Mouse (Mus musculus) liver, embryonic 16.5 days (tissue): ENCODE data around the gene Wnt4. TPM values are rescaled to one million over a fixed set of nuclear protein-coding genes. Genes with fewer than 3 reads are reported as not detected.

Source experiments
- ATAC-seq: fragments of 200-750 bp; cut with Nextera tagmentation; 2 replicates; pipeline ENCODE4 v1.8.0; 2017; ENCODE audit warnings: low read depth, mild to moderate bottlenecking, moderate number of reproducible peaks, moderate library complexity
- H3K27ac ChIP-seq: fragments of 300-500 bp; sonication (generic); 2 replicates; pipeline ENCODE4 v1.5.1; 2014; ENCODE audit warnings: mild to moderate bottlenecking, low read length
- H3K27me3 ChIP-seq: fragments of 300-500 bp; sonication (generic); 2 replicates; pipeline ENCODE4 v1.6.1; 2014; ENCODE audit warnings: low read depth, low read length, mixed read lengths; ENCODE audit not compliant: control insufficient read depth, insufficient read depth
- H3K36me3 ChIP-seq: fragments of 300-500 bp; sonication (generic); 2 replicates; pipeline ENCODE4 v1.6.1; 2014; ENCODE audit warnings: mild to moderate bottlenecking; ENCODE audit not compliant: control insufficient read depth, insufficient read depth
- H3K4me1 ChIP-seq: fragments of 300-500 bp; sonication (generic); 2 replicates; pipeline ENCODE4 v1.6.1; 2014; ENCODE audit warnings: low read depth, low read length, mixed read lengths; ENCODE audit not compliant: control insufficient read depth
- H3K4me2 ChIP-seq: fragments of 300-500 bp; sonication (generic); 2 replicates; pipeline ENCODE4 v1.6.1; 2014; ENCODE audit warnings: low read depth, low read length, mixed read lengths
- H3K4me3 ChIP-seq: fragments of 300-500 bp; sonication (generic); 2 replicates; pipeline ENCODE4 v1.5.1; 2014; ENCODE audit warnings: low read depth, mild to moderate bottlenecking, low read length
- H3K9ac ChIP-seq: fragments of 300-500 bp; sonication (generic); 2 replicates; pipeline ENCODE4 v1.6.1; 2014; ENCODE audit warnings: low read depth, low read length
- H3K9me3 ChIP-seq: fragments of 300-500 bp; sonication (generic); replicated peaks from 2 replicates; pipeline ENCODE4 v1.6.1; 2016; ENCODE audit warnings: low read length; ENCODE audit not compliant: control insufficient read depth
- WGBS: fragments of 180-500 bp; shearing (Covaris S2); extraction: QIAGEN DNeasy Blood & Tissue Kit; methylation state at CpG from one replicate; pipeline ENCODE4 v1.1.7; 2014; ENCODE audit not compliant: insufficient replicate concordance; 5-methylcytosine and 5-hydroxymethylcytosine counted together
- polyA plus RNA-seq: library from polyadenylated mRNA; unstranded; fragments of >200 nt; fragmentation: Nextera tagmentation; extraction: Ambion mirVana; gene quantifications from 2 replicates; pipeline ENCODE4 v1.2.1, GENCODE M21; 2015

The Wnt4 gene
- polyA plus RNA-seq, 1 experiment from 2014 or later = 0.19 TPM

- H3K4me1 ChIP-seq = peaks cover 20% of the 10 kb centered on the region
- 82% methylated on average over 5 of the region's 5 CpGs for WGBS
- ATAC-seq = no peak
Observed at GRCm38 (mm10) chr4:137336468-137336867, 59.2 kb downstream of the Wnt4 start.

DNA sequence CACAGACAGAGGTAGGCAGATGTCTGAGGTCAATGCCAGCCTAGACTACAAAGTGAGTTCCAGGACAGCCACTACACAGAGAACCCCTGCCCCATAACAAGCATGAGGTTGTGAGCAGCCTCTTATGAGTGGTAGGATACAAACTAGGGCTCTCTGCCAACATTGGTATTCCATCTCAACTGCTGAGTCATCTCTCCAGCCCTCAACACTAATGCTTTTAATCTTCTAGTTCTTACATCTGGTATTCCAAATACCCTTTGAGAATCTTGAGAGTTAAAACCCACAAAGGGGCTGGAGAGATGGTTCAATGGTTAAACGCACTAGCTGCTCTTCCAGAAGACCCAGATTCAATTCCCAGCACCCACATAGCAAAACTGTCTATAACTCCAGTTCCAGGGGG, 62.1 kb downstream of the Wnt4 start:
- ATAC-seq = no peak
- H3K9me3 ChIP-seq = no peaks in the 10 kb centered on the region
- H3K4me1 ChIP-seq = peaks cover 24% of the 10 kb centered on the region
- H3K27me3 ChIP-seq = no peaks in the 10 kb centered on the region
- H3K4me3 ChIP-seq = no peak overlapping the region
- no peak overlapping the region for H3K27ac ChIP-seq
- 62% methylated on average over 1 of the region's 1 CpGs for WGBS
- no peak overlapping the region for H3K4me2 ChIP-seq
- peaks cover 6% of the 10 kb centered on the region; the same call in 1 of the 2 replicates for H3K36me3 ChIP-seq
- H3K9ac ChIP-seq = no peak overlapping the region

More at GRCm38 (mm10) chr4:137336468-137336867, 59.2 kb downstream of the Wnt4 start:
- H3K4me2 ChIP-seq = no peak overlapping the region
- peaks cover 18% of the 10 kb centered on the region for H3K36me3 ChIP-seq
- H3K27me3 ChIP-seq = no peaks in the 10 kb centered on the region
- no peak overlapping the region for H3K9ac ChIP-seq
- no peak overlapping the region for H3K27ac ChIP-seq
- no peak overlapping the region for H3K4me3 ChIP-seq
- no peaks in the 10 kb centered on the region for H3K9me3 ChIP-seq

GRCm38 (mm10) chr4:137342816-137343215, 65.5 kb downstream of the Wnt4 start:
- no peaks in the 10 kb centered on the region for H3K9me3 ChIP-seq
- no peak overlapping the region for H3K4me2 ChIP-seq
- H3K4me3 ChIP-seq = no peak overlapping the region
- H3K4me1 ChIP-seq = peaks cover 14% of the 10 kb centered on the region
- no peak overlapping the region for H3K27ac ChIP-seq
- no peak for ATAC-seq
- whole genome bisulfite sequencing = 32% methylated on average over 1 of the region's 1 CpGs
- no peaks in the 10 kb centered on the region for H3K27me3 ChIP-seq
- H3K36me3 ChIP-seq = no peaks in the 10 kb centered on the region
- H3K9ac ChIP-seq = no peak overlapping the region

DNA sequence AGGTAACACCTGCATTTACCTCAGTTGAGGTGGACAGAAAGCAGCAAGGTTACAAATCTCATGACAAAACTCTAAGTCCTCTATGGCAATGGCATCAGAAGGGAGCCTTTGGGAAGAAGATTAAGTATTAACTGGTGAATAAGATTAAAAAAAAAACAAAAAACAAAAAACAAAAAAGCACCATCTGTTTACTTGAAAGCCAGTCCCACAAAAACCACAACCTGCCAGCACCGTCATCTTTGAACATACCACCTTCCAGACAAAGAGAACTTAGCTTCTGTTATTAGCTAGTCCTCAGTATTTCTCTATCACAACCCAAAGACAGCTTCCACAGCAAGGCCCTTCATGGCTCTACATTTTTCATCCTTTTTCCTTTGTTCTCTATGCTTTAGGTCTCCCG, 67.8 kb downstream of the Wnt4 start:
- ATAC-seq = no peak
- no peak overlapping the region for H3K4me3 ChIP-seq
- H3K9me3 ChIP-seq = no peaks in the 10 kb centered on the region
- no peaks in the 10 kb centered on the region for H3K27me3 ChIP-seq
- H3K9ac ChIP-seq = no peak overlapping the region
- H3K36me3 ChIP-seq = no peaks in the 10 kb centered on the region
- no peak overlapping the region for H3K27ac ChIP-seq
- 55% methylated on average over 2 of the region's 2 CpGs for WGBS
- peaks cover 4% of the 10 kb centered on the region for H3K4me1 ChIP-seq
- no peak overlapping the region for H3K4me2 ChIP-seq

- Histone ChIP-seq H3K9me3 (no peaks in the 10 kb centered on the region), H3K9ac (no peak overlapping the region), H3K4me3 (no peak overlapping the region), H3K36me3 (no peaks in the 10 kb centered on the region), H3K27me3 (no peaks in the 10 kb centered on the region), H3K4me1 (peaks cover 4% of the 10 kb centered on the region), H3K4me2 (no peak overlapping the region), H3K27ac (no peak overlapping the region)
- WGBS = 63% methylated on average over 1 of the region's 1 CpGs
- no peak for ATAC-seq
Observed at GRCm38 (mm10) chr4:137345790-137346189, 68.5 kb downstream of the Wnt4 start.

Other genes with a start within 250 kb of the Wnt4 start
- gene Zbtb40, start 228.7 kb upstream of the Wnt4 start, polyA plus RNA-seq = 1.3 and 1.6 TPM in 2 replicates
- gene Cdc42, start 80.2 kb downstream of the Wnt4 start, polyA plus RNA-seq = 235 and 242 TPM in 2 replicates
- not detected in 2 replicates for gene Cela3a, start 132.3 kb downstream of the Wnt4 start, polyA plus RNA-seq
- 0.46 and 6.1 TPM in 2 replicates for gene Cela3b, start 153.1 kb downstream of the Wnt4 start, polyA plus RNA-seq
- gene 1700013G24Rik, start 175.8 kb downstream of the Wnt4 start, polyA plus RNA-seq = not detected in 2 replicates
- gene Hspg2, start 191.3 kb downstream of the Wnt4 start, polyA plus RNA-seq = 4.3 and 5.2 TPM in 2 replicates